Mouse (Mus musculus) stomach, embryonic 14.5 days (tissue): ENCODE results near the gene Fbxl18. TPM values are rescaled to one million over a fixed set of nuclear protein-coding genes. Genes with fewer than 3 reads are reported as not detected.

Experiments used
- ATAC-seq: fragments of 200-750 bp; cut with Nextera tagmentation; 2 replicates; pipeline ENCODE4 v1.8.0; 2017; ENCODE audit warnings: low read depth, moderate TSS enrichment; ENCODE audit not compliant: insufficient number of reproducible peaks, insufficient read depth, low FRiP score
- H3K27ac ChIP-seq: fragments of 300-500 bp; sonication (generic); 2 replicates; pipeline ENCODE4 v1.5.1; 2014; ENCODE audit warnings: mild to moderate bottlenecking, low read length, moderate library complexity, mixed read lengths
- H3K27me3 ChIP-seq: fragments of 300-500 bp; sonication (generic); 2 replicates; pipeline ENCODE4 v1.6.1; 2014; ENCODE audit warnings: low read length, control low read depth, mixed read lengths; ENCODE audit not compliant: control insufficient read depth, insufficient read depth
- H3K36me3 ChIP-seq: fragments of 300-500 bp; sonication (generic); 2 replicates; pipeline ENCODE4 v1.6.1; 2014; ENCODE audit warnings: mild to moderate bottlenecking, control low read depth, low read length, moderate library complexity, mixed read lengths; ENCODE audit not compliant: control insufficient read depth, insufficient read depth
- H3K4me1 ChIP-seq: fragments of 300-500 bp; sonication (generic); 2 replicates; pipeline ENCODE4 v1.6.1; 2014; ENCODE audit warnings: low read length, control low read depth, mixed read lengths; ENCODE audit not compliant: control insufficient read depth, insufficient read depth
- H3K4me2 ChIP-seq: fragments of 300-500 bp; sonication (generic); replicated peaks from 2 replicates; pipeline ENCODE4 v1.6.1; 2014; ENCODE audit warnings: low read depth, low read length, control low read depth
- H3K4me3 ChIP-seq: fragments of 300-500 bp; sonication (generic); 2 replicates; pipeline ENCODE4 v1.5.1; 2014; ENCODE audit warnings: low read depth, low read length, control low read depth
- H3K9ac ChIP-seq: fragments of 300-500 bp; sonication (generic); replicated peaks from 2 replicates; pipeline ENCODE4 v1.6.1; 2014; ENCODE audit warnings: low read depth, mild to moderate bottlenecking, control low read depth, low read length, moderate library complexity, mixed read lengths
- H3K9me3 ChIP-seq: fragments of 300-500 bp; sonication (generic); 2 replicates; pipeline ENCODE4 v1.6.1; 2016; ENCODE audit warnings: low read depth, low read length, control low read depth; ENCODE audit not compliant: control insufficient read depth
- WGBS: fragments of 180-500 bp; shearing (Covaris S2); extraction: QIAGEN DNeasy Blood & Tissue Kit; methylation state at CpG from one replicate; pipeline ENCODE4 v1.1.7; 2014; 5-methylcytosine and 5-hydroxymethylcytosine counted together
- polyA plus RNA-seq: library from polyadenylated mRNA; unstranded; fragments of >200 nt; fragmentation: Nextera tagmentation; extraction: Ambion mirVana; gene quantifications from 2 replicates; pipeline ENCODE4 v1.2.1, GENCODE M21; 2014

Fbxl18 gene
- polyA plus RNA-seq, 1 experiment from 2014 or later = 9.1 TPM

GRCm38 (mm10) chr5:142911629-142912028 lies 16.4 kb upstream of the Fbxl18 start:
- peaks cover 34% of the 10 kb centered on the region for H3K4me1 ChIP-seq
- no peaks in the 10 kb centered on the region for H3K36me3 ChIP-seq
- no peak overlapping the region for H3K4me3 ChIP-seq
- no peaks in the 10 kb centered on the region for H3K27me3 ChIP-seq
- no peak overlapping the region for H3K27ac ChIP-seq
- no peak overlapping the region for H3K4me2 ChIP-seq
- 78% methylated on average over 2 of the region's 2 CpGs for WGBS
- ATAC-seq = no peak
- no peak overlapping the region for H3K9ac ChIP-seq
- no peaks in the 10 kb centered on the region for H3K9me3 ChIP-seq

- peak overlapping the region; percentile 18; the same call in 1 of the 2 replicates for H3K4me2 ChIP-seq
- H3K36me3 ChIP-seq = peaks cover 9% of the 10 kb centered on the region
- H3K9me3 ChIP-seq = no peaks in the 10 kb centered on the region
- no peaks in the 10 kb centered on the region for H3K27me3 ChIP-seq
- ATAC-seq = no peak
- H3K4me1 ChIP-seq = peaks cover 35% of the 10 kb centered on the region
- no peak overlapping the region for H3K4me3 ChIP-seq
- WGBS = 37% methylated on average over 8 of the region's 8 CpGs
- no peak overlapping the region for H3K9ac ChIP-seq
- H3K27ac ChIP-seq = peak overlapping the region; percentile 100
Measured at GRCm38 (mm10) chr5:142909576-142910278, 14.5 kb upstream of the Fbxl18 start.

- 16% methylated on average over 5 of the region's 5 CpGs for WGBS
- H3K27ac ChIP-seq = peak overlapping the region; percentile 100
- peaks cover 15% of the 10 kb centered on the region for H3K36me3 ChIP-seq
- no peaks in the 10 kb centered on the region for H3K9me3 ChIP-seq
- no peak overlapping the region for H3K9ac ChIP-seq
- no peaks in the 10 kb centered on the region for H3K27me3 ChIP-seq
- H3K4me1 ChIP-seq = peaks cover 42% of the 10 kb centered on the region
- no peak overlapping the region for H3K4me3 ChIP-seq
- ATAC-seq = no peak
- no peak overlapping the region; the same call in 1 of the 2 replicates for H3K4me2 ChIP-seq
Measured at GRCm38 (mm10) chr5:142908941-142909575, 13.8 kb upstream of the Fbxl18 start.

GRCm38 (mm10) chr5:142907803-142908559 lies 12.8 kb upstream of the Fbxl18 start:
- Histone ChIP-seq H3K4me1 (peaks cover 43% of the 10 kb centered on the region), H3K36me3 (peaks cover 24% of the 10 kb centered on the region)

GRCm38 (mm10) chr5:142907048-142907802 lies 12.0 kb upstream of the Fbxl18 start:
- Histone ChIP-seq H3K4me2 (peak overlapping the region; percentile 66), H3K4me1 (peaks cover 43% of the 10 kb centered on the region), H3K27ac (peak overlapping the region; percentile 100), H3K27me3 (no peaks in the 10 kb centered on the region), H3K4me3 (peak overlapping the region; percentile 100), H3K9me3 (no peaks in the 10 kb centered on the region), H3K9ac (peak overlapping the region; percentile 59), H3K36me3 (peaks cover 31% of the 10 kb centered on the region)
- WGBS = 16% methylated on average over 14 of the region's 14 CpGs
- no peak for ATAC-seq

More at GRCm38 (mm10) chr5:142907803-142908559, 12.8 kb upstream of the Fbxl18 start:
- 62% methylated on average over 5 of the region's 5 CpGs for WGBS
- H3K9me3 ChIP-seq = no peaks in the 10 kb centered on the region
- H3K27me3 ChIP-seq = no peaks in the 10 kb centered on the region
- ATAC-seq = no peak
- H3K4me2 ChIP-seq = peak overlapping the region; percentile 66
- peak overlapping the region; percentile 100; the same call in 1 of the 2 replicates for H3K4me3 ChIP-seq
- peak overlapping the region; percentile 1; the same call in 1 of the 2 replicates for H3K9ac ChIP-seq
- H3K27ac ChIP-seq = peak overlapping the region; percentile 100

- Histone ChIP-seq H3K9me3 (no peaks in the 10 kb centered on the region), H3K4me1 (peaks cover 43% of the 10 kb centered on the region), H3K27me3 (no peaks in the 10 kb centered on the region), H3K27ac (peak within 1 kb of the TSS; percentile 100), H3K9ac (peak within 1 kb of the TSS; percentile 100), H3K4me2 (peak within 1 kb of the TSS; percentile 66), H3K4me3 (peak within 1 kb of the TSS; percentile 100), H3K36me3 (peaks cover 38% of the 10 kb centered on the region)
- ATAC-seq = peak; percentile 72
- under 1% methylated on average over 41 of the region's 41 CpGs for WGBS
Measured at GRCm38 (mm10) chr5:142906532-142907047, 11.4 kb upstream of the Fbxl18 start, which contains the start of gene Actb. Actb (minus strand) TSS chr5:142906754.

- peak overlapping the region; percentile 72; the same call in 1 of the 2 replicates for H3K4me2 ChIP-seq
- WGBS = under 1% methylated on average over 80 of the region's 84 CpGs
- peak overlapping the region; percentile 100 for H3K27ac ChIP-seq
- ATAC-seq = peak; percentile 84
- H3K9ac ChIP-seq = peak overlapping the region; percentile 100
- no peaks in the 10 kb centered on the region for H3K27me3 ChIP-seq
- H3K4me1 ChIP-seq = peaks cover 43% of the 10 kb centered on the region
- H3K36me3 ChIP-seq = peaks cover 44% of the 10 kb centered on the region
- peak overlapping the region; percentile 100 for H3K4me3 ChIP-seq
- no peaks in the 10 kb centered on the region for H3K9me3 ChIP-seq
Measured at GRCm38 (mm10) chr5:142905725-142906531, 10.7 kb upstream of the Fbxl18 start.
